Mouse (Mus musculus) layer of hippocampus, adult 18-20 months (tissue): ENCODE results near the gene Ifitm2. TPM values are rescaled to one million over a fixed set of nuclear protein-coding genes. Genes with fewer than 3 reads are reported as not detected.
"Not testable (repeated sequence)": the region's sequence is repeated elsewhere in the genome, so short reads cannot be mapped to it uniquely, and the experiment has no call there.

Experiments
- DNase-seq, 2 experiments: peaks; one replicate each; pipeline ENCODE4 v3.0.0; 2022; ENCODE audit warnings: low spot score in 2 of 2
- long read RNA-seq: library from polyadenylated mRNA; stranded (forward); transcript quantifications from one replicate; pipeline ENCODE4 v2.0.0, GENCODE M21; 2021
- total RNA-seq, 2 experiments: library from RNA; stranded (reverse); gene quantifications; 2 replicates each; pipeline ENCODE4 v1.2.3; 2021

The Ifitm2 gene
- total RNA-seq, result 10 to 100 TPM; 11.0 to 12.9 TPM
- long read RNA-seq, transcript Ifitm2-201 (2 exons, 655 nt), result major isoform, 14 of 14 reads
- long read RNA-seq, partial matches to known transcripts, result 0 of 14 reads
- long read RNA-seq, other reads (novel, unspliced or antisense), result 0 of 14 reads

- DNase-seq, result peak in 1 of 2 experiments; percentile 55
Measured at GRCm38 (mm10) chr7:140955758-140956555, at the start of gene Ifitm2, which contains the start of gene Gm45717. TSS of gene Ifitm2 (minus strand) at chr7:140955987. TSS of gene Gm45717 (minus strand) at chr7:140955937.

- DNase-seq, result no peak
Measured at GRCm38 (mm10) chr7:141003248-141004010, 47.6 kb upstream of the Ifitm2 start.

GRCm38 (mm10) chr7:141000881-141001708 is 45.3 kb upstream of the Ifitm2 start:
- no peak for DNase-seq

- no peak for DNase-seq
Measured at GRCm38 (mm10) chr7:140998853-140999700, 43.3 kb upstream of the Ifitm2 start.

- no peak for DNase-seq
Measured at GRCm38 (mm10) chr7:140997817-140998216, 42.0 kb upstream of the Ifitm2 start.

GRCm38 (mm10) chr7:140991117-140991689 is 35.4 kb upstream of the Ifitm2 start:
- no peak for DNase-seq

- DNase-seq, result no peak
Measured at GRCm38 (mm10) chr7:140990622-140991021, 34.8 kb upstream of the Ifitm2 start.

GRCm38 (mm10) chr7:140990185-140990584 is 34.4 kb upstream of the Ifitm2 start:
- DNase-seq, result no peak

- no peak for DNase-seq
Measured at GRCm38 (mm10) chr7:140989022-140989421, 33.2 kb upstream of the Ifitm2 start.

GRCm38 (mm10) chr7:140987182-140988138 is 31.7 kb upstream of the Ifitm2 start:
- DNase-seq, result peak; percentile 10 to 30

- DNase-seq, result no peak
Measured at GRCm38 (mm10) chr7:140982971-140983370, 27.2 kb upstream of the Ifitm2 start.

GRCm38 (mm10) chr7:140981704-140982103 is 25.9 kb upstream of the Ifitm2 start:
- DNase-seq, result no peak

GRCm38 (mm10) chr7:140976720-140977119 is 20.9 kb upstream of the Ifitm2 start:
- DNase-seq, result not testable (repeated sequence)

- DNase-seq, result no peak
Measured at GRCm38 (mm10) chr7:140975465-140975864, 19.7 kb upstream of the Ifitm2 start.

- no peak for DNase-seq
Measured at GRCm38 (mm10) chr7:140974940-140975339, 19.2 kb upstream of the Ifitm2 start.

- no peak for DNase-seq
Measured at GRCm38 (mm10) chr7:140973396-140974165, 17.8 kb upstream of the Ifitm2 start.

- DNase-seq, result no peak
Measured at GRCm38 (mm10) chr7:140971479-140972171, 15.8 kb upstream of the Ifitm2 start.
